Mouse (Mus musculus): ENCODE measurements around the gene 4933406M09Rik. TPM values are rescaled to one million over a fixed set of nuclear protein-coding genes. Genes with fewer than 3 reads are reported as not detected.

The 4933406M09Rik gene
- total RNA-seq, 4 experiments from 2014 or later: not detected

GRCm38 (mm10) chr1:134426289-134426688 is 40.5 kb downstream of the 4933406M09Rik start:
- no peak for DNase-seq (ENCODE audit: low spot score in 2 of 2)

DNA sequence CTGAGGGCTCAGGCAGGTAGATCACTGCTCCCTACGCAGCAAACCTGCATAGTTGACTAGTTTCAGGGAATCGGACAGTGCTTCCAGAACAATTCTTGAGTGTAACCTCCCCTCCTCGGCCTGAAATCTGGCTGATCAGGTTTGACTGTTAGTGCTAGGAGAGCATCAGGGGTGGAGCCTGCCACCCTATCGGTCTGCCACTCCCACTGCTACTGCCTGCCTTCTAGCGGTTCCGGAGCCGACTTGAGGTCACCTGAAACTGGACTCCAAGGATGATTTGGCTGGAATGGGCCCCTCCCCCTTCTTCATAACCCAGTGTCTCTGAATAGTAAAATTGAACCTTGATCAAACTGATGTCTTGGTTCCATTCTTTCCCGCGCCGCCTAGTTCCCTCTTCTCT is 47.3 kb downstream of the 4933406M09Rik start:
- DNase-seq (ENCODE audit: low spot score in 2 of 2): no peak

GRCm38 (mm10) chr1:134433473-134433872 is 47.7 kb downstream of the 4933406M09Rik start:
- DNase-seq (ENCODE audit: low spot score in 2 of 2): no peak

- no peak for DNase-seq (ENCODE audit: low spot score in 2 of 2)
These were observed 49.7 kb downstream of the 4933406M09Rik start for GRCm38 (mm10) chr1:134435414-134435813.

- no peak for DNase-seq (ENCODE audit: low spot score in 2 of 2)
These were observed 54.7 kb downstream of the 4933406M09Rik start for GRCm38 (mm10) chr1:134440437-134440836.

Other genes with a start within 250 kb of the 4933406M09Rik start
- 10 to 100 TPM; 15.8 to 28.9 (median 21.5) TPM for gene Chil1, start 203.8 kb upstream of the 4933406M09Rik start, total RNA-seq (2022)
- under 1 TPM in 3 of 4 experiments, not detected in 1; 0.18 to 0.28 (median 0.20) TPM for gene Mybph, start 192.5 kb upstream of the 4933406M09Rik start, total RNA-seq (2022)
- gene Adora1, start 150.5 kb upstream of the 4933406M09Rik start, total RNA-seq (2022): 100 to 1,000 TPM; 153 to 168 (median 165) TPM
- not detected for gene Myog, start 96.0 kb upstream of the 4933406M09Rik start, total RNA-seq (2022)
- 10 to 100 TPM; 51.1 to 57.9 (median 55.8) TPM for gene Ppfia4, start 53.0 kb upstream of the 4933406M09Rik start, total RNA-seq (2022)
- gene Tmem183a, start 24.0 kb upstream of the 4933406M09Rik start, total RNA-seq (2022): 10 to 100 TPM; 50.0 to 66.6 (median 59.1) TPM
- gene Cyb5r1, start 19.6 kb downstream of the 4933406M09Rik start, total RNA-seq (2022): 10 to 100 TPM; 22.7 to 30.1 (median 25.8) TPM
- 10 to 100 TPM; 55.4 to 62.1 (median 57.5) TPM for gene Adipor1, start 29.4 kb downstream of the 4933406M09Rik start, total RNA-seq (2022)
- gene Klhl12, start 69.6 kb downstream of the 4933406M09Rik start, total RNA-seq (2022): 10 to 100 TPM; 35.5 to 39.8 (median 36.9) TPM
- gene Rabif, start 108.7 kb downstream of the 4933406M09Rik start, total RNA-seq (2022): 10 to 100 TPM; 22.6 to 25.0 (median 23.0) TPM
- gene Mgat4e, start 163.7 kb downstream of the 4933406M09Rik start, total RNA-seq (2022): not detected
- 10 to 100 TPM; 61.2 to 67.6 (median 63.5) TPM for gene Kdm5b, start 174.2 kb downstream of the 4933406M09Rik start, total RNA-seq (2022)

Data from left cerebral cortex, adult 8-10 months (tissue).